Mouse (Mus musculus) gastrocnemius, postnatal 14 days (tissue): Measurements from ENCODE around the gene Cped1. TPM values are rescaled to one million over a fixed set of nuclear protein-coding genes. Genes with fewer than 3 reads are reported as not detected.

Experiments
- DNase-seq: peaks from one replicate; pipeline ENCODE4 v3.0.0; 2021; ENCODE audit warnings: mixed read lengths
- intact Hi-C: fragments of 180-260 bp; cut with DNase I; formaldehyde crosslinking; loops from one replicate; pipeline ENCODE4 v1.15.1; 2025; ENCODE audit warnings: low total_unique reads
- total RNA-seq, 2 experiments: library from RNA; stranded (reverse); gene quantifications; 2 replicates each; pipeline ENCODE4 v1.2.3; 2021

Cped1 gene
- total RNA-seq, 2 experiments from 2014 or later = 15.6 to 16.3 TPM

- intact Hi-C loops = no loop called here
- DNase-seq = no peak
Observed at GRCm38 (mm10) chr6:21993070-21993469, 7.4 kb downstream of the Cped1 start.

GRCm38 (mm10) chr6:21998131-21998530 lies 12.4 kb downstream of the Cped1 start:
- intact Hi-C loops = no loop called here
- no peak for DNase-seq

DNA sequence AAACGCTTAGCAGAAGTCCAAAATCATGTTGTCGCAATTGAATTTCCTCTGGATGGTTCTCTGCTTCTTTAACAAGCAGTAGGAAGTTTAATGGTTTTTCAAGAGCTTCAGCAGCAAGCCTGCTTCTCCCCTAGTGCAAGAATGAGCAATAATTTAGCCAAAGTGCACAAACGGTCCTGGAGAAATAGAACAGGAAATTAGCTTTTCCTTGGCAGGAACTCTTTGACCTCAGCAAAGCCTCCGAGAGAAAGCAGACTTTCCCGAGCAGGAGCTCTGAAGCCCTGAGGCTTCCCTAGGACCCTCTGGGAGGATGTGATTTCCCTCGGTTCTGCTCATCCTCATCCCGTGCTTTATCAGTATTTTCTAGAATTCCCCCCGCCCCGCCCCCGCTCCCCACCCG lies 13.3 kb downstream of the Cped1 start:
- no peak for DNase-seq
- intact Hi-C loops = no loop called here

- DNase-seq = no peak
- intact Hi-C loops = no loop called here
Observed at GRCm38 (mm10) chr6:22000086-22000485, 14.4 kb downstream of the Cped1 start.

DNA sequence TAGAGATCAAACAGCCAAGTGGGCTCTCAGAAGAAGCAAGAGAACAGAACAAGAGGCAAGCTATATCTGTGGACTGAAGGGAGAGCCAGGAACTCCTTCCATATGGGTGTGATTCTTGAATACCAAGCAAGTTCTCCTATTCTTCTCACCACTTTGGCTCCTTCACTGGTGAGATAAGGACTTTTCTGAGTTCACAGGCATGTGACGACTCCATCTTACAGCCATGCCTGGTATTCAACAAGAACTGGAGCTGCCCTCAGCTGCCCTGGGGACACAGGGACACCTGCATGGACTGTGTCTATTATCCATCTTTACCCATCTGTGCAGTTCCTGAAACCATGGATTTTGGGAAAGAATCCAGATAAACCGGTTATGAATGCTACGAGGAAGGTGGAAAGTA lies 15.2 kb downstream of the Cped1 start:
- intact Hi-C loops = no loop called here
- no peak for DNase-seq

- intact Hi-C loops = no loop called here
- DNase-seq = peak; percentile 78
Observed at GRCm38 (mm10) chr6:22001284-22001916, 15.7 kb downstream of the Cped1 start.

GRCm38 (mm10) chr6:22002521-22003199 lies 16.9 kb downstream of the Cped1 start:
- no peak for DNase-seq
- intact Hi-C loops = no loop called here

GRCm38 (mm10) chr6:22003200-22003587 lies 17.5 kb downstream of the Cped1 start:
- peak; percentile 61 for DNase-seq
- intact Hi-C loops = no loop called here

GRCm38 (mm10) chr6:22003959-22004543 lies 18.3 kb downstream of the Cped1 start:
- intact Hi-C loops = no loop called here
- no peak for DNase-seq

DNA sequence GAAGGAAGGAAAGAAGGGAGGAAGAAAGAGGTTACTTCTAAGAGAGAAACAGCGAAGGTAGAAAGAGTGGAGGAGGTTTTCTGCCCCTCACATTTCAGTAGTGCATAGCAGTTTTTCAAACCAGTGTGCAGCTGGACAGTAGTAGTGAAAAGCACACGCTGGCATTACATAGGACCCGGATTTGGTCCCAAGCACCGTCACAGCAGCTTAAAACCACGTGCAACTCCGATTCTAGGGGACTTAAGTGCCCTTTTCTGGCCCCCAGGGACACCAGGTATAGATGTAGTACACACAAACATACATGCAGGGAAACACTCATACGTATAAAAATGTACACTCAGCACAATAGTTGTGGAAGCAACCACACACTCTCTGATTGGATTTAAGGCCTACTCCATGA lies 22.6 kb downstream of the Cped1 start:
- DNase-seq = no peak
- intact Hi-C loops = no loop called here

- DNase-seq = no peak
- intact Hi-C loops = no loop called here
Observed at GRCm38 (mm10) chr6:22010258-22010657, 24.5 kb downstream of the Cped1 start.

GRCm38 (mm10) chr6:22010761-22011281 lies 25.1 kb downstream of the Cped1 start:
- DNase-seq = no peak
- intact Hi-C loops = no loop called here

DNA sequence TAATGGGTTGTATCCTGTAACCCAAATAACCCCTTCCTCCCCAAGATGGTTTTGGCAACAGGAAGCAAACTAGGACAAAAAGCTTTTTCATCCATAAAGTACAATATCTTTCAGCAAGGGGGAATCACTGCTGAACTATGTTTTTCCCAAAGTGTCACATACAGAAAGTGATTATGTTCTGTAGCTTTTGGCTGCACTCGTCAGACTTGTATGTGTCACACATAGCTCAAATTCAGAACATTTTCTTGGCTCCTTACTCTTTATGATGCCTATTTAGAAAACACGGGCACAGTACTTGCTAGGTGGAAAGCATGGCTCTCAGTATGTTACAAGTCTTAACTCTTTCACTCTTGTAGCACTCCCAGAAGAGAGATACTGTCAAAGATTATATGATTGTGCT lies 25.8 kb downstream of the Cped1 start:
- intact Hi-C loops = no loop called here
- DNase-seq = no peak

- DNase-seq = no peak
- intact Hi-C loops = no loop called here
Observed at GRCm38 (mm10) chr6:22012099-22012498, 26.4 kb downstream of the Cped1 start.

DNA sequence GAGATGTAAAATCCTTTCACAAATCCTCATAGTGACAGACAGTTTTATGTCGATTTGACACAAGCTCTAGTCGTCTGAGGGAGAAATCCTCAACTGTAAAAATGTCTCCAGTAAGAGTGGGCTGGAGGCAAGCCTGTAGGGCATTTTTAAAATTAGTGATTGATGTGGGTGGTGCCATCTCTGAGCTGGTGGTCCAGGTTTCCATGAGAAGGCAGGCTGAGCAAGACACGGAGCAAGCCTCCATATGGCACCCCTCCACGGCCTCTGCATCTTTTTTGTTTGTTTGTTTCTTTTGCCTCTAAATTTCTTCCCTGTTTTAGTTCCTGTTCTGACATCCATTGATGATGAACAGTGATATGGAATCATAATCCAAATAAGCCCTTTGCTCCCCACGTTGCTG lies 26.8 kb downstream of the Cped1 start:
- intact Hi-C loops = no loop called here

DNA sequence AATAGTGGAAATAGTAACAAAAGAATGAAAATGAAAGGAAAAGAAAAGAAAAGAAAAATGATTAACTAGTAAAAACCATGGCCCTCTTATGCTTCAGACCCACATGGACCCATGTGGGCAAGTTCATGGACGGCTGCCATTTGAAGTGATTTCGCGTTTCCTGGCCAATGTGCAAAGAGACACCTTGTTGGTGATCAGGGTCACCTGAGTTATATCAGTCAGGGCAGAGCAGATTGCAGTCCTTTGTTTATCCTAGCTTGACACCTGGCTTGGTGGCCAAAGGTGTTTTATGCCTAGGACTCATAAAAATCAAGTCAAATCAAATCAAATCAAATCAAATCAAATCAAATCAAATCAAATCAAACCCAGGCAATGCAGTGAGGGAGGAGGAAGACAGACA lies 27.7 kb downstream of the Cped1 start:
- intact Hi-C loops = no loop called here
- DNase-seq = no peak

More for the DNA sequence above, 26.8 kb downstream of the Cped1 start:
- no peak for DNase-seq

GRCm38 (mm10) chr6:22014291-22014911 lies 28.7 kb downstream of the Cped1 start:
- intact Hi-C loops = no loop called here
- no peak for DNase-seq

DNA sequence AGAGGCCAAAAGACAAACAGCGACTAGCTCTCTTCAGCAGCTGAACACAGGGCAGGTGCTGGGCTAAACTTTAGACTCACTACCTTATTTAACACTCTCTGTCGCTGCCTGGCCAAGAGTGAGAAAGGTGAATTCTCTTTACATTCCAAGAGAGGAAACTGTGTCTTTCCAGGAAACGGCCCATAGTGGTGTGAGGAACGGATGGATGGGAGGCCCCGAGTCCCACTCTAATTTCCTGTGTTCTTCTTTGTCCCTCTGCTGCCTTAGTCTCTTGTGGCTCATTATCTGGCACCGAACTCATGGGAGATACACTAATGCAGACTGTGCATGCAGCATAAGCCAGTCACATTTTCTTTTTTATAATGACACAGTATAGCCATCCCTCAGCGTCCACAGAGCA lies 31.9 kb downstream of the Cped1 start:
- intact Hi-C loops = no loop called here
- no peak for DNase-seq

GRCm38 (mm10) chr6:22018768-22019445 lies 33.2 kb downstream of the Cped1 start:
- no peak for DNase-seq
- intact Hi-C loops = no loop called here

DNA sequence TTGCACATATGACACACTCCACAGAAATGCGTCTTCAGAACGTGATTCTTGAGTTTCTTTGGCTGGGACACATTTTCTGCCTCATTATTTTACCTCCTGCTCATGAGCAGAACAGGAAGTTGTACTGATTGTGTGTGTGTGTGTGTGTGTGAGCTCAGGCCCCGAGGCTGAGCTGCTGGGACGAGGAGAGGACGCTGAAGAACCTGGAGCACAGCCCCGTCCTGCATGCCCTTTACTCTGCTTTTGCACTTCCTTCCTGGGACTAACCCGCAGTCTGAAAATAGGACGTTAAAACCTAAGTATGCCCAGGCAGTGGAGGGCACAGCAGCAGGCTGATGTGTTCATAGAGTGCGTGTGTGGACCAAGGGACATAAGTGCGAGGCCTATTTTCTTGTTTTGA lies 33.9 kb downstream of the Cped1 start:
- no peak for DNase-seq
- intact Hi-C loops = no loop called here
